Mouse (Mus musculus) cerebellum, adult 2 months (tissue): Measurements from ENCODE around the gene Ptpn4.

ENCODE experiments used
- CTCF ChIP-seq: fragments of 200-500 bp; IDR thresholded peaks from 2 replicates; pipeline ENCODE4 v1.5.1; 2011; ENCODE audit warnings: low read depth, mild to moderate bottlenecking, control low read depth, low read length, moderate library complexity, borderline replicate concordance; ENCODE audit not compliant: insufficient read depth
- POLR2A ChIP-seq: fragments of 200-500 bp; IDR thresholded peaks from 2 replicates; pipeline ENCODE4 v1.6.1; 2011; ENCODE audit warnings: low read length, control low read depth, borderline replicate concordance; ENCODE audit not compliant: insufficient read depth

DNA sequence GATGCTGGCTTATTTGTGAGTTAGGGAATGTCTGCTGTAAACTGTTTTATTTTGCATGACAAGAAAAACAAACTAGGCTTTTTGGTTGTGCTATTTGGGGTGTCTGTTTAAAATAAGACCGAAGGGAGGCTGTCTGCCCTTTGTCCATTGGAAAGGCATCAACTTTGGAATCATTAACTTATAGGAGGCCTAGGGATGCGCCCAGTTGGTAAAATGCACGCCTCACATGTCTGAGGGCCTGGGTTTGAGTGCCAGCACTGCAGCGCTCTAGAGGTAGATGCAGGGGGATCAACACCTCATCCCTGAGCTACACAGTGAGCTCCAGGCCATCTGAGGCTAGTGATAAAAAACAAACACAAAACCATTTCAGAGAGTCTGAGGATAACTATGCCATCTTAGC is 40.1 kb upstream of the Ptpn4 start:
- TF ChIP-seq CTCF (no peak), POLR2A (no peak)
